Mouse (Mus musculus) thymus, adult 2 months (tissue): ENCODE measurements around the gene 1700001O22Rik.

Source experiments
- CTCF ChIP-seq: fragments of 200-500 bp; IDR thresholded peaks from 2 replicates; pipeline ENCODE4 v1.5.1; 2012; ENCODE audit warnings: mild to moderate bottlenecking, control low read depth, low read length, moderate library complexity, borderline replicate concordance; ENCODE audit not compliant: control insufficient read depth, poor library complexity, insufficient read depth; ENCODE audit errors: extremely low read depth
- POLR2A ChIP-seq: fragments of 200-500 bp; IDR thresholded peaks from 2 replicates; pipeline ENCODE4 v1.6.1; 2012; ENCODE audit warnings: mild to moderate bottlenecking, low read length, control low read depth, moderate library complexity; ENCODE audit not compliant: control insufficient read depth, poor library complexity, insufficient read depth; ENCODE audit errors: extremely low read depth

DNA sequence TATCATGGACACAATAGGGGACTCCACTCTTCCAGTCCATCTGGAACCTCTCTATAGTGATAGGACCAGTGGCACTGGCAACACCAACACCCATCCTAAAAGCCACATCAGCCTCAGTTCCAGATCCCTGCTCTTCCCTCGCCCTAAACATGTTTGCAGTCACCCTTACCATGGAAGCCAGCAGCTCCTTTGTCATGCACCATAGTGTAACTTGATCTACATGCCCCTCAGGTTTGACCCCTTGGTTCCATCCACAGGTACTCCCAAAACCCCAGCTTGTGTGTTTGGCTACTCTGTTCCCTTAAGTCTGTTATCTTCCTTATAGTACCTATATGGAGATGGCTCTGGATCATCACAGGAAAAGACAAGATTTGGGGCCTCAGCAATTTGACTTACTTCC is 12.9 kb upstream of the 1700001O22Rik start:
- TF ChIP-seq CTCF (no peak), POLR2A (no peak)
